Mouse (Mus musculus): ENCODE measurements around the gene Traf4.
A peak's percentile ranks its signal among the peaks of the same experiment; 100 is the strongest.

Traf4 gene

DNA sequence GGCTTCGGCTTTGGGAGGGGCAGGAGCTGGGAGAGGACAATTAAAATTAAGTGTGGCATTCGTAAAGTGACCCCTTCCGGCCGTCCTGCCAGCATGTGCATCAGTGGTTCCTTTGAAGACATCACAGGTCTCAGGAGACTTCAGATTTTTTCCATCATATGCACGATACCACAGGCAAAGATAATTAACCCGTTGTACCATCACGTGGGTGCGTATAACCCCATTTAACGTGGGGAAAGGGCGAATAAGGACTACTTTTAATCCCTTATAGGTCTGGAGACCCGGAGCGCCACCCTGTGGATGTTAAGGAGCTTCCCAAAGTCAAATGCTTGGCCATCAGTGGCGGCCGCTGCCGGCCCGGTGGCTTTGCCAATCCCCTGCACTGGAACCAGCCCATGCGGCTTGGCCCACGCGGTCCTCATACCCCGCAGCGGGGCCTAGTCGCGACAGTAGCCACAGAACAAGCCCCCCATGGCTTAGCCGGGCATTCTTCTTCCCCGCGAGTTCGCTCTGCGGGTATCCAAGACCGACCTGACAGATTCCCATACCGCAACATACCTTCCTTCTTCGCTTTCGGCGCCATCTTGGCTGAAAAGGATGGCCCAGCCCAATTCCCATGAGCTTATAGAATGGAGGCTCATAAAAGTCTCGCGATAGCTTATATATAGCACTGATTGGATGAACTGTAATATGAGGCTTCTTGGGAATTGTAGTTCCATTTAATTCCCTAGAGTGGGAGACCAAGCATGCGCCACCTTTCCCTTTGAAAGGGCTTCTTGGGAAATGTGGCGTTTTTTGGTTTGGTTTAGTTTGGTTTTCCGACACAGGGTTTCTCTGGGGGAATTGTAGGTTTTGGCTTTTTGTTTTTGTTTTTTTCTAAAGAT, 17.8 kb upstream of the Traf4 start, which contains the start of gene Rpl23a:
Rpl23a (minus strand) TSS at position 624 of the 884 bp plus-strand sequence.
- peak; percentile 74 to 84 for DNase-seq (ENCODE audit: low spot score in 2 of 2)

DNA sequence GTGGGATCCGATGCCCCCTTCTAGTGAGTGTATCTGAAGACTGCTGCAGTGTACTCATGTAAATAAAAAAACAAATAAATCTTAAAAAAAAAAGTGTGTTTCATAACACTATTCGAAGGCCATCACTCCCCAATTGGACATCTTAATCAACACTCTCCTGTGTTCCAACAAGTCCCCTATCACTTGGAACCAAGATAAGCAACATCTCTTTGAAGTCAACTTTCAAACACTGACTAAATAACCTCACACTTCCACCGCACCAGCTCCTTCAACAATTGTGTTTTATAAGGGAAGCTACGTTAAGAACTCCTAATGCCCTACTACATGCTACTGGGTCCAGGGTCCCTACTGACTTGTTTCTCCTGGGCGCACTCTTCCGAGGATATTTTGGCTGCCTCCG, 17.1 kb upstream of the Traf4 start:
- no peak for DNase-seq (ENCODE audit: low spot score in 2 of 2)

DNA sequence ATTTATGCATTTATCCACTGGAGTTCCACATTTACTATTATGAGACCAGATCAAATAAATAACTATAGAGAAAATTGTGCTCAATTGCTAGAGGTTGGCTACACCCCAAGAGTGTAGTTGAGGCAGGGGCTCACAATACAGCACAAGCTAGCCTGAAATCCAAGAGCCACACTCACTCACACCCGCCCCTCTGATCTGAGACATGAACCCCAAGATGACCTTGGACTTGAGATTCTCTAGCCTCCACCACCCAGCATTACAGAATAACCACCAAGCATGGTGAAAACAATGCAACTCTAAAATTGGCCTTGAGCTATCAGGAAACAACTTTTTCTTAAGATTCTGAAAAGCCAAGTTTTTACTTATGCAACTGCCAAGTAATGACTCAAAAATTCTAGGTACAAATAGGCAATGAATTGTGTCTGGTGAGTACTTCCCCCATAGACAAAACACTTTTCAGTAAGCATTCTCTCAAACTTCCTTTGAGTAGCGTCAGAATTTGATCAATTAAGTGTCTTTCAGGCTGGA, 16.5 kb upstream of the Traf4 start:
- no peak for DNase-seq (ENCODE audit: low spot score in 2 of 2)

DNA sequence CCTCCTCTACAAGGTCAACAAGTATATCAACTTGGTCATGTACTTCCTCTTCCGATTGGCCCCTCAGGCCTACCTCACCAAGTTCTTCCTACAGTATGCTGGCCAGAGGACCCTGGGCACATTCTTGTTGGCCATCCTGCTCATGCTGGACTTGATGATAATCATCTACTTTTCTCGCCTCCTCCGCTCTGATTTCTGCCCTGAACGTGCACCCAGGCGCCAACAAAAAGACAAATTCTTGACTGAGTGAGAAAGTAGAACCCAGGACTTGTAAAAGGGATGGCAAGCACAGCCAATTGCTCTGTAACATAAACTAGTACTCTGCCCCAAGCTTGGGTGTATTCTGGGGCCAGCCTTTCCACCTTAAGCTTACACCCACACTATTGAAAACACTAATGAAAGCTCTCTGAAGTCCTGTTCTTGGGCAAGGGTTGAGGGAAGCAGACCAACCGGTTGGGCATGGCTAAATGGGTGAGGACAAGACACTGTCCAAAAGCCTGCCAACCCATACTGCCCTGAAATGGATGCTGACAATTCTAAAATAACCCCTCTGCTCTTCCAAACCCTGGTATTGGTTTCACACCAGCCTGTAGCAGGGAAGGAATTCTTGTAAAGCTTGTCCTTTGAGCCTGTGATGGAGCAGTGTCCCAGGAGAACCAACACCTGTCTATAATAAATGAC, 14.8 kb upstream of the Traf4 start:
- no peak for DNase-seq (ENCODE audit: low spot score in 2 of 2)

DNA sequence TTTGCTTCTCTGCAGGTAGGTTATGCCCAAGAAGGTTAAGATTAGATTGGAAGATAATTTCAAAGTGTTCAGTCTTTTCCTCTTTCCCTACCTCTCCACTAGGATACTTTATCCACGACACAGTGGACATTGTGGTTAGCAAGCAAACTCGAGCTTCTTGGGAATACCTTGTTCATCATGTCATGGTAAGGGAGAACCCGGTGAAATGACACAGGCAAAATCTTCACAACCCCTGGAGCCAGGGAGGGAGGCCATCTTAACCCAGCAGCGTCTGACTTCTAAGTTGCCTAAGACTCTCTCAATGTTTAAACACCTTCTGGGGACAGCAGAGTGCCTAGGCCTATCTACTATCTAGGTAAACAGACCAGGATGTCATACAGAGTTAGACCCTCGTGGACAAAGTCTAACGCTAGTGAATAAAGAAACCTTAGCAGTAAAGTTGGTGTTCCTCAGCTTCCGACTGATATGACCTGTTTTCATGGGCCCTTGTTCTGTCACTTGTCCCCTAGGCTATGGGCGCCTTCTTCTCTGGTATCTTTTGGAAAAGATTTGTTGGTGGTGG, 14.1 kb upstream of the Traf4 start:
- DNase-seq (ENCODE audit: low spot score in 2 of 2), result no peak

DNA sequence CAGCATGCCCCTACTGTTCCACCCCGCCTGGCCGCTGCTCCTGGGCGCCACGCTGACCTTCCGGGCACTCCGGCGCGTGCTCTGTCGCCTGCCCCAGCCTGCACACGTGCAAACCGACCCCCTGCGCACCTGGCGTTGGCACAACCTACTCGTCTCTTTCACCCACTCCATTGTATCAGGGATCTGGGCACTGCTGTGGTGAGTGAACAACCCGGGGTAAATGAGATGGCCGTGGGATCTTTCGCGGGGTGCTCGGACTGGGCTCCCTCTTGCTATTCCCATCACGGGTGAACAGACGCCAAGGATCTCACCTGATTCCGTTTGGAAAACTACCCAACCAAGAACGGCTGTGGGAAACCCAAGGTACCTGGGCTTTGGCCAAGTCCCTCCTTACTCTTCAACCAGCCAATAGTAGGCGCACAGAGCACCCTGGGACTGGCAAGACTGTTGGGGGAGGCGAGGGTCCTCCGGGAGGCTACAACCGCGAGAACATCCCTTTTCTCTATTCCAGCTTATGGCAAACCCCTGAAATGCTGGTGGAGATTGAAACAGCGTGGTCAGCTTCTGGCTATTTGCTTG, 13.6 kb upstream of the Traf4 start:
- no peak for DNase-seq (ENCODE audit: low spot score in 2 of 2)

DNA sequence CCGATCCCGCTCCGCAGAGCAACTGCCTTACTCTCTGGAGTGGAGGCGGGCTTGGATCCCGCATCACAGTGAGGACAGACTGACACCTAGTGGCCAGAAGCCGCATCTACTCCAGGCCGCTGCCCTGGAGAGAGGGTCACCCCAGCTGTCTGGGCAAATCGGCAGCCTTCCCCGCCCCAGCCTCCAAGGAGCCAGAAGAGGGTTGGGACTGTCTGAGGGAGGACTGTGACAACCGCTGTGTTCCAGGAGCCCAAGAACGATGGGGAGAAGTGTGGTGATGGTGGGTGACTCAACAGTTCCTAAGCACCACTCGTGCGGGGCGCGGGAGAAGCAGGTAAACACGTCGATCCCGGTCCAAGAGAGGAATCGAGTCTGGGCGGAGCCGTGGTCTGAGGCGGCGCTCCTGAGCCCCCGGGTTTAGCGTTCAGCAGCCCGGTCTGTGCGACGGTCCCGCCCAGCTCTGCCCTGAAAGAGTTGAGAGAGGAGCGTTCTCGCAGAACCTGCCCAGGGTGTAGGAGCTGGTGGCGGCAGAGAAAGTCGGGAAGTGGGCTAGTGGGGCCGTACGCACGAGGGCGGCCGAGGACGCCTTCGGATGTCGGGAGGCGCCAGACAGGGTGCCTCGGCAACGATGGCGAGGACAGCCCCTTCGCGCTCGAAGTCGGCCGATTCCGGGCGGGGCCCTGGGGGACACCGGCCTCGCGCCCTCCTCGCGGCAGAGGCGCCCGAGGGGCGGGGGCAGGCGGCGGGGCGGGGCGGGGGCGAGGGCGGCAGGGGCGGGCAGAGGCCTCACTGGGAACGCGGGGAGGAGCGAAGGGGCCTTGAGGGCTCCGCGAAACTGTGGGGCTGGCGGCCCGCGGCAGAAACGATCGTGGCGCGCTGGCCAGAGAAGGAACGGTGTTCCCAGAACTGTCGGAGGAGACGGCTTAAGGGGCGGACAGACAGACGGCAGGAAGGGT, 12.8 kb upstream of the Traf4 start:
- peak; percentile 92 to 93 for DNase-seq (ENCODE audit: low spot score in 2 of 2)

DNA sequence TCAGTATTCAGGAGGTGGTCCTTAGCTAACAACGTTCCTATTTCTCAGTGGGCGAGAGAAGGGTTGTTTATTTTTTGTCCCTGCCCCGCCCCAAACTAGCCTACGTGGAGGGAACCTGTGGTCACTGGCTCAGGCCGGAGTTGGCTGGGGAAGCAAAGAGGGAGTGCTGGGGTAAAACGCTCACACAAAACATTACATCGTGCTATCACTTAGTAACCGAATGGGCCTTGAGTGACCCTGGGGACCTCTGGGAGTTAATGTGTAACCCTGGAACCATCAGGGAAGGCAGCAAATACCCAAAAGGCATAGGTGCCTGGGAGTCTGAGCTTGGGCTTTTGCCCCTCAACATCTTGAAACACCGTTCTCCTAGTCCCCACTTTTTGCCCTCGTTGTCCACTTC, 12.0 kb upstream of the Traf4 start:
- no peak for DNase-seq (ENCODE audit: low spot score in 2 of 2)

DNA sequence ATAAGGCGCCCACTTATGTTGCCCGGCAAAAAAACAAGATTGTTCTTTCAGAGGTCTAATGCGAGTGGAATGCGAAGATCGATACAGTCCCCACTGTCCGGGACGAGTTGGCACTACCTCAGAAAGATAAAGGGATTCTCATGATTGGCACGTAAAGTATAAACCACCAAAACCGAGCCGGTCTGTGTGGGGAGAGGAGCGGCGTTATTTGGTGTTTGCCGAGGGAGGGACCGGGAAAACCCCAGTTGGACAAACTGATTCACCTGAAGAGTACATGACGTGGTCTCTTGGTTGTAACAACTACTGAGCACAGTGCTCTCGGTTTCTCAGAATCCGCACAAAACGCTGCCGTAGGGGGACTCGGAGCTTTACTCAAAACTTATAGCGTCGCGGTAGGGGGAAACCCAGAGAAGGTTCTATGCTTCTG, 11.5 kb upstream of the Traf4 start:
- no peak for DNase-seq (ENCODE audit: low spot score in 2 of 2)

DNA sequence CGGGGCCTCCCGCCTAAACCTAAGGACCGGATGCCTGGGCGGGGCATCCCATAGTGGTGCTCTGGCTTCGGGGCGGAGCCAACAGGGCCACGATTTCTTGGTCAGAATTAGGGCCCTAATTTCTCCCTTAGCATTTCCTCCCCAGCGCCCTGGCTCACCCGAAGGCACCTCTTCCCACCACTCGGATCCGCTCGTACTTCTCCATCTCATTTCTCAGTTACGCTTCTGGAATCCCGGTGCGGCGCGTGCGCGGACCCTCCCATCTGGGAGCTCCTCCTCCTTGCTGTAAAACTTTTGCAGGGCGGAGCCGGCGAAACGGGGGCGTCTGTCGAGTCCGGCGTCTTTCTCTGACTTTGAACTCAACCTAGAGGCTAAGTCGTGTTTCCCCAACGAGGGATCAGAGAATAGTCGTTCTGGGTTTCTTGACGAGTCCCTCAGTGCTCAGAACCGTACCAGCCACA, 11.0 kb upstream of the Traf4 start, which contains the start of the genes Nek8 and Tlcd1:
Nek8 (minus strand) TSS at position 274 of the 461 bp plus-strand sequence.
Tlcd1 (plus strand) TSS at position 310 of the 461 bp plus-strand sequence.
- DNase-seq (ENCODE audit: low spot score in 2 of 2), result peak; percentile 84 to 90

DNA sequence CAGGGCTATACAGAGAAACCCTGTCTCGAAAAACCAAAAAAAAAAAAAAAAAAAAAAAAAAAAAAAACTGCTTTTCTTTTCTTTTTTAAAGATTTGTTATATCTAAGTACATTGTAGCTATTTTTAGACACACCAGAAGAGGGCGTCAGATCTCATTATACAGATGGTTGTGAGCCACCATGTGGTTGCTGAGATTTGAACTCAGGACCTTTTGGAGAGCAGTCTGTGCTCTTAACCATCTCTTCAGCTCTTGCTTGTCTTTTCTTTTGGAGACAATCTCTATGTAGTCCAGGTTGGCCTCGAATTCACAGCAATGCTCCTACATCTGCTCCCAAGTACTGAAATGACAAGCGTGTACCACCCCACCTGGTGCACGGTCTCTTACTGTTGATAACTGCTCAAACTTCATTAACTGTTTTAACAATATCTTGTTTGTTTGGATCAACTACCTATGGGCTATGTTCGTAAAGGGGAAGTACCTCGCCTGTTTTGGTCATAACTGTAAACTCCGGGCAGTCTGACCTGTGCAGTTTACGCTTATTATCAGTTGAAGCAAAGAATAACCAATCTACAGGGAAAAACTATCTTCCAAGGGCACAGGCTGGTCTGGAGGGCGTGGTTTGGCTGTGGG, 10.5 kb upstream of the Traf4 start:
- no peak for DNase-seq (ENCODE audit: low spot score in 2 of 2)

DNA sequence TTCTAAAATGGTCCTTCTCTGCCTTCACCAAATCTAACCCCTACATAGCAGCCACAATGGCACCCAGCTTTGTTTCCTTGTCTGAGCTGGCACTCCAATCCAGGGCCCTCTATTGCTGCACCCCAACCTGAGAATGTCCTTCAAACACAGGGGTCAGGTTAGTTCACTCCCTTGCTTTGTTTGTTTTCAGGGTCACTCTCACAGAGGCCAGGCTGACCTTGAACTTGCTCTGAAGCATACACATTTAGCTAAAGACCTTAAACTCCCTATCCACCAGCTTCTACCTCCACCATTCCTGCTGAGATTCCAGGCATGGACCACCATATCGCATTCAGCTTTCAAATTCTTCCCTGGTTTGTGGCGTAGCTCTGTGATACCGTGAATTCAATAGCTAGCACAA, 9.1 kb upstream of the Traf4 start:
- DNase-seq (ENCODE audit: low spot score in 2 of 2), result no peak

DNA sequence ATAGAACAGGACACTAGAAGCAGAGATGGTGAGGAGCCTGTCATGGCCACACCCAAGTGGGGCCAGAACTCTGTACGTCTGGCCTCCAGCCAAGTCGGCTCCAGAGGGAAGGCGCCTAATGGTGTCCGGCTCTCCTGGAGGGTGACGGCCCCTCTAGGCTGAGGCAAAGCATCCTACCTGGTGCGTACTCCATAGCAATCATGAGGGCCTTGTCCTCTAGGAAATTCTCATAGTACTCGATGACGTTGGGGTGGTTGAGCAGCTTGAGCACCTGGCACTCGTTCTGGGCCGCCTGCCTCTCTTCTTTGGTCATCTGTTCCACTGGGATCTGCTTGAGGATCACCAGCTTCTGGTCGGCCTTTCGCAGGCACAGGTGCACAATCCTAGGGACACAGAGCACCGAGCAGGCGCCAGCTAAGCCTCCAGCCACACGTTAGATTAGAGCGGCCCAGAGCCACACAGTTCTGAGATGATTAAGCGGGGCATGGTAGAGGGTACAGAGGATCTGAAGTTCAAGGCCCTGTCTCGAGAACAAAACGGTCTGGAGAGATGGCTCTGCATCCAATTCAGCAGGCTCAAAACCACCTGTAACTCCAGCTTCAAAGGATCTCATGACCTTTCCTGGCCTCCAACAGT, 7.5 kb upstream of the Traf4 start:
- no peak for DNase-seq (ENCODE audit: low spot score in 2 of 2)

DNA sequence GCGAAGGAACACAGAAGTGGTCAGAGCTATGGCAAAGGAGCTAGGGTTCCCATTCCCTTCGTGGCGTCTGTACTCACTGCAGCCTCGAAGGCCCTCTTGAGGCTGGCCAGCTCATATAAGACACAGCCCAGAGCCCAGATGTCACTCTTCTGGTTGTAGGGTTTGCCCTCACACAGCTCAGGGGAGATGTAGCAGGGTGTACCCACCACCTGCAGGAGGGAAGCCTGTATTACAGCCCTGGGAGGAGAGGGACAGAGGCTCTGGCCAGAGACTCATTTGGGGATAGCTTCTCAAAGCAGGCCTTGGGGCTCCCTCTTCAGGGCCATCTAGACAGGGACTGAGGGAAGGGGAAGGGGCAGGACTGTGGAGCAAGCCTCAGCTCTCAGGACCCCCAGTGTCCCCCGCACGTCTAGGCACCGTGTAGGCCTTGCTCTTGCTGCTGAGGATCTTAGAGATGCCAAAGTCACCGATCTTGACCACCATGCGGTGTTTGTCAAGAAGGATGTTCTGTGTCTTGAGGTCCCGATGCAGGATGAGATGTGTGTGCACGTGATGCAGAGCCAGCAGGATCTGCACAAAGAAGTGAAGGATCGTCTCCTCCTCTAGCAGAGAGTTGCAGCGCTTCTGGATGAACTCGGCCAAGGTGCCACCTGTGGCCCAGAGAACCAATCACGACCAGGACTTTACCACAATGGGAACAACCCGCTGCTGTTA, 6.8 kb upstream of the Traf4 start:
- no peak for DNase-seq (ENCODE audit: low spot score in 2 of 2)

DNA sequence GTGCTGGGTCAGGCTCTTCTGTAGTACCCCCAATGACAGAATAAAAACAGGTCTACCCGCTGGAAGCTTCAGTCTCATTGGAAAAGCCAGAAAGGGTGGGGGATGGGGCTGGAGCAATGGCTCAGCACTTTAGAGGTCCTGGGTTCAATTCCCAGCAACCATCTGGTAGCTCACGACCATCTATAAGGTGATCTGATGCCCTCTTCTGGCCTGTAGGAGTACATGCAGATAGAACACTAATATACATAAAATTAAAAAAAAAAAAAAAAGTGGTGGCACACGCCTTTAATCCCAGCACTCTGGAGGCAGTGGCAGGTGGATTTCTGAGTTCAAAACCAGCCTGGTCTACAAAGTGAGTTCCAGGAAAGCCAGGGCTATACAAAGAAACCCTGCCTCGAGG, 5.9 kb upstream of the Traf4 start:
- no peak for DNase-seq (ENCODE audit: low spot score in 2 of 2)

DNA sequence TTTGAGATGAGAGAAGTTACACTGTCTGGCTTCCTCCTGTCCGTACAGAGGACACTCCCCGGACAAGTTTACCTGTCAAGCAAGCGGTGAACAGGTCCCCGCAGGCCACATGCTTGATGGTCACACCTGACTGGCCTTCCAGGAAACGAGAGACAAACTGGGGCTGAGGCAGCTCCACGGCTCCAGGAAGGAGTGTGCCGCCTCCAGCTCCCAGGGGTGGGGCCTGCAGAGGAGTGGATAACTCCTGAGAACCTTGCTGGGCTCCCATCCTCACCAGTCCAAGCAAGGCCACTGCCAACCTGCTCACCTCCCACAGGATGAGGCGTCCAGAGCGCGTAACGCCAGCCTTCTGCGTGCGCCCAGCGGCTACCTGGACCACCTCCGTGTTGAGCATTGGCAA, 4.9 kb upstream of the Traf4 start:
- peak in 1 of 2 experiments; percentile 55 for DNase-seq (ENCODE audit: low spot score in 2 of 2)

DNA sequence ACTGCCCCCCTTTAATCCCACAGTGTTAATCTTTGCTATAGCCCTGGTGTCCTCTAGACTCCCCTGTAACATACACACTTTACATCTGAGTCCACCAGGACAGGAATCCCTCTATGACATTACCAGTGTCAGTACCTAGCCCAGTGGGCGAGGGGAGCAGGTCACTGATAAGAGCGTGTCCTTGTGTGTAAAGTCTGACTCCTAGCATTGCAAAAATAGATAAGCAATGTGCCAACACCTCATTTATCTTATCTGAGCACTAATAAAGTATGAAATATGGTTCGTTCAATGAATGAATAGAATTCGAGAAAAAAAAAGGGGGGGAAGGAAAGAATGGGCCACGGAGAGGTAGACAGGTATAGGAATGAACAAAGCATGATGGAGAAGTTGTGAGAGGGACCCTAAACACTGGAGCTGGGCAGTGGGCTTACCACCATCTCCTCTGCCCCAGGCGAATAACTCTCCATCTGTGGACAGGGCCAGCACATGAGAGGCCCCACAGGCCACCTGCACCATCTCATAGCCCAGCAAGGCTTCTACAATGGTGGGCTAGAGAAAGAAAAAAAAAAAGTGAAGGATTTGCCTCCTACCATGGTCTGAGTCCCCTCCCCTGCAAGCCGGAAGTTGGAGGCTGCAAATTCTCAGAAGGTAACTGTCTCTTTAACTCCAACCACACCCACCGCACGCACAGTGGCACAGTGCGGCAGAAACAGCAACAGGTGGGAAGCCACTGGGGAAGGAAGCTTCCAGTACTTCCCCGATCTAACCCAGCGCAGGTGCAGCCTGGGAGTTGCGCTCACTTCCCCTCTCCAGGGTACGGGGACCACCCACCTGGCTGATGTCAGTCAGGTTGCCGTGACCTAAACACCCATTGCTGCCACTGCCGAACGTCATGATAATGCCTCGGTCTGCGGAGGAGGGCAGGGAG, 3.4 kb upstream of the Traf4 start:
- no peak for DNase-seq (ENCODE audit: low spot score in 2 of 2)

Data from urinary bladder, adult 18-20 months (tissue).